Comparison of ENCODE assay signal across 21 mouse cellular contexts in the genomic region with DNA sequence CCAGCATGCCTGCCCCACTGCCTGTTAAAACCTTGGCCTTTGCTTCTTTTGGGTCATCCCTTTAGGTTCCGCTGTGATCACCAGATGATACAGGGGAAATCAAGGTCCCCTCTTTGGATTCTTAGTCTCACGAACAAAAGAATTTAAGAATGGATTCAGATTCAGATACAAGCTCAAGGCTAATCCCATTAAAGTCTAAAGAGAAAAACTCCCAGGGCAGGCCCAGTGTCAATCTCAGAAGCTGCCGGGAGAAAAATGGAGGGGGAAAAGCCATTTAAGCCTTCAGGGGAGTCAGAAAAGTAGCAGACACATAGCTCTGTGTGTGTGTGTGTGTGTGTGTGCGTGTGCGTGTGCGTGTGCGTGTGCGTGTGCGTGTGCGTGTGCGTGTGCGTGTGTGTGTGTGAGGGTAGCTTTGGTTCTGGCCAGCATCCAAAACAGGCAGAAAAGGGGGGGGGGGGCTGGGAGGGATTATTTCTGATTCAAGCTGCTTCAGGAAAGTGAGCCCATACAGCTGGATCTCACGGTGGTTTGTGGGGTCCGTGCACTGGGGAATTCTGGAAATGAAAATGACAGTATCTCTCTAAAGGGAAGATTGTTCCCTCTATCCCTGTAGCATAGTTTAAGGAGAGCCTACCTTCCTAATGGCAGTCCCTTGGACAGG. TPM values are rescaled to one million over a fixed set of nuclear protein-coding genes. Genes with fewer than 3 reads are reported as not detected.
A peak's percentile ranks its signal among the peaks of the same experiment; 100 is the strongest.
DNase-seq lines count a peak whose midpoint lies in the region; ATAC-seq lines count a peak whose summit lies in the region.
"Had no signal": no experiment of that assay in that cellular context is flagged by ENCODE, and none has a peak within 500 bp of the region (broad histone marks: within the 10 kb centered on the region; RNA-seq: fewer than 3 reads in every experiment).

No protein-coding gene starts in this region.

- no peaks in the 10 kb centered on the region for H3K36me3 ChIP-seq in forebrain, embryonic 15.5 days
- no peaks in the 10 kb centered on the region for H3K36me3 ChIP-seq in forebrain, embryonic 14.5 days (ENCODE audit: control insufficient read depth, insufficient read depth, low read length)
- no peaks in the 10 kb centered on the region for H3K36me3 ChIP-seq in kidney, embryonic 16.5 days (ENCODE audit: insufficient read depth, low read length)
- H3K36me3 ChIP-seq: embryonic facial prominence, embryonic 12.5 days; forebrain, embryonic 12.5 days; G1E; heart, embryonic 13.5 days had no signal

- no peaks in the 10 kb centered on the region for H3K9me3 ChIP-seq in forebrain, embryonic 15.5 days
- no peaks in the 10 kb centered on the region for H3K9me3 ChIP-seq in forebrain, embryonic 14.5 days (replicated peaks; ENCODE audit: control insufficient read depth, low read length)
- no peaks in the 10 kb centered on the region for H3K9me3 ChIP-seq in kidney, embryonic 16.5 days (ENCODE audit: low read length)
- H3K9me3 ChIP-seq: embryonic facial prominence, embryonic 12.5 days; forebrain, embryonic 12.5 days; G1E; heart, embryonic 13.5 days had no signal

- no peak for ATAC-seq in forebrain, embryonic 15.5 days (replicated peaks)
- ATAC-seq in forebrain, embryonic 14.5 days: no peak
- ATAC-seq in kidney, embryonic 16.5 days (ENCODE audit: low FRiP score, low TSS enrichment): no peak
- ATAC-seq: CD4-positive, CD25-positive, alpha-beta regulatory T cell, adult 4 months had no signal

- H3K4me3 ChIP-seq in forebrain, embryonic 15.5 days: no peak overlapping the region
- no peak overlapping the region for H3K4me3 ChIP-seq in forebrain, embryonic 14.5 days (ENCODE audit: low read depth, low read length)
- H3K4me3 ChIP-seq in kidney, embryonic 16.5 days (ENCODE audit: low read length): no peak overlapping the region
- H3K4me3 ChIP-seq: embryonic facial prominence, embryonic 12.5 days; forebrain, embryonic 12.5 days; heart, embryonic 13.5 days had no signal

- WGBS in forebrain, embryonic 15.5 days: 49% methylated on average over 14 of the region's 14 CpGs
- 47% methylated on average over 14 of the region's 14 CpGs for WGBS in forebrain, embryonic 14.5 days
- WGBS in kidney, embryonic 16.5 days: 67% methylated on average over 9 of the region's 14 CpGs

- H3K27me3 ChIP-seq in forebrain, embryonic 15.5 days: no peaks in the 10 kb centered on the region
- no peaks in the 10 kb centered on the region for H3K27me3 ChIP-seq in forebrain, embryonic 14.5 days (replicated peaks; ENCODE audit: control insufficient read depth, insufficient read depth, low read length)
- H3K27me3 ChIP-seq in kidney, embryonic 16.5 days (ENCODE audit: insufficient read depth, low read length): no peaks in the 10 kb centered on the region; the same call in 1 of the 2 replicates
- H3K27me3 ChIP-seq: embryonic facial prominence, embryonic 12.5 days had no signal

- H3K27ac ChIP-seq in forebrain, embryonic 15.5 days (replicated peaks): 0 out of 2 replicates have a peak overlapping the region, but pooled peaks have one; percentile 2
- no peak overlapping the region; the same call in 1 of the 2 replicates for H3K27ac ChIP-seq in forebrain, embryonic 14.5 days (ENCODE audit: low read depth, low read length)
- peak overlapping the region; percentile 26; the same call in 1 of the 2 replicates for H3K27ac ChIP-seq in kidney, embryonic 16.5 days (ENCODE audit: low read length)
- H3K27ac ChIP-seq: embryonic facial prominence, embryonic 12.5 days; forebrain, embryonic 12.5 days; heart, embryonic 13.5 days had no signal

- peaks cover 23% of the 10 kb centered on the region for H3K4me1 ChIP-seq in forebrain, embryonic 15.5 days
- peaks cover 16% of the 10 kb centered on the region for H3K4me1 ChIP-seq in forebrain, embryonic 14.5 days (ENCODE audit: control insufficient read depth, insufficient read depth, low read length)
- peaks cover 39% of the 10 kb centered on the region for H3K4me1 ChIP-seq in kidney, embryonic 16.5 days (ENCODE audit: insufficient read depth, low read length)

- no peak overlapping the region for H3K4me2 ChIP-seq in forebrain, embryonic 15.5 days (replicated peaks)
- H3K4me2 ChIP-seq in forebrain, embryonic 14.5 days (ENCODE audit: low read length): no peak overlapping the region
- H3K4me2 ChIP-seq in kidney, embryonic 16.5 days (replicated peaks; ENCODE audit: low read depth, low read length): no peak overlapping the region
- H3K4me2 ChIP-seq: embryonic facial prominence, embryonic 12.5 days; forebrain, embryonic 12.5 days; heart, embryonic 13.5 days had no signal

- DNase-seq in forebrain, embryonic 14.5 days (ENCODE audit: low spot score): no peak
- DNase-seq in kidney, postnatal 25 days: no peak
- peak; percentile 36 for DNase-seq in retina, adult 2 months (ENCODE audit: low read depth, low spot score)
- DNase-seq in retina, embryonic 14.5 days (ENCODE audit: low spot score): no peak
- no peak for DNase-seq in MN1 (ENCODE audit: low spot score)
- DNase-seq: adrenal gland, postnatal 10 days; B cell, adult 2 months; cerebellum, adult 11-12 months; cerebellum, adult 9-10 months; cerebellum, postnatal 25 days; gastrocnemius, postnatal 36 days; heart, adult 11 months; heart, postnatal 36 days had no signal

- H3K9ac ChIP-seq in forebrain, embryonic 15.5 days (replicated peaks): no peak overlapping the region
- no peak overlapping the region for H3K9ac ChIP-seq in forebrain, embryonic 14.5 days (ENCODE audit: low read length)
- H3K9ac ChIP-seq in kidney, embryonic 16.5 days (replicated peaks; ENCODE audit: low read length): no peak overlapping the region
- H3K9ac ChIP-seq: embryonic facial prominence, embryonic 12.5 days; forebrain, embryonic 12.5 days; heart, embryonic 13.5 days had no signal

RNA-seq across cellular contexts. Expression of gene Ntsr1, which starts 8.8 kb away (rescaled TPM):
- polyA plus RNA-seq in forebrain, embryonic 15.5 days (2015; fragmentation: Nextera tagmentation; extraction: Ambion mirVana): 6.6 and 8.0 TPM in 2 replicates
- 4.4 and 6.1 TPM in 2 replicates for polyA plus RNA-seq in forebrain, embryonic 14.5 days (2014; fragmentation: Nextera tagmentation; extraction: Ambion mirVana)
- 7.4 and 10.2 TPM in 2 replicates for polyA plus RNA-seq in kidney, embryonic 16.5 days (2015; fragmentation: Nextera tagmentation; extraction: Ambion mirVana)
- polyA plus RNA-seq: CD4-positive, CD25-positive, alpha-beta regulatory T cell, adult 4 months; G1E had no signal

RNA-seq across cellular contexts. Expression of gene Slco4a1, which starts 52.5 kb away (rescaled TPM):
- polyA plus RNA-seq in forebrain, embryonic 15.5 days (2015; fragmentation: Nextera tagmentation; extraction: Ambion mirVana): 1.2 and 1.4 TPM in 2 replicates
- 0.74 and 1.1 TPM in 2 replicates for polyA plus RNA-seq in forebrain, embryonic 14.5 days (2014; fragmentation: Nextera tagmentation; extraction: Ambion mirVana)
- 3.2 and 3.3 TPM in 2 replicates for polyA plus RNA-seq in kidney, embryonic 16.5 days (2015; fragmentation: Nextera tagmentation; extraction: Ambion mirVana)
- polyA plus RNA-seq: G1E; heart, postnatal 0 days had no signal
